Mouse (Mus musculus) cortical plate, adult 2 months (tissue): Measurements from ENCODE around the gene Gmeb1. TPM values are rescaled to one million over a fixed set of nuclear protein-coding genes. Genes with fewer than 3 reads are reported as not detected.

Experiments
- H3K27ac ChIP-seq: fragments of 200-500 bp; 2 replicates; pipeline ENCODE4 v1.5.1; 2012; ENCODE audit warnings: low read length, control low read depth, inconsistent platforms; ENCODE audit not compliant: insufficient read depth
- H3K4me1 ChIP-seq: fragments of 200-500 bp; 2 replicates; pipeline ENCODE4 v1.6.1; 2011; ENCODE audit warnings: low read length; ENCODE audit not compliant: control insufficient read depth, insufficient read depth
- H3K4me3 ChIP-seq: fragments of 200-500 bp; 2 replicates; pipeline ENCODE4 v1.5.1; 2011; ENCODE audit warnings: mild to moderate bottlenecking, low read length, control low read depth; ENCODE audit not compliant: insufficient read depth
- CTCF ChIP-seq: fragments of 200-500 bp; IDR thresholded peaks from 2 replicates; pipeline ENCODE4 v1.5.1; 2011; ENCODE audit warnings: mild to moderate bottlenecking, control low read depth, low read length; ENCODE audit not compliant: insufficient read depth; ENCODE audit errors: extremely low read depth
- POLR2A ChIP-seq: fragments of 200-500 bp; IDR thresholded peaks from 2 replicates; pipeline ENCODE4 v1.6.1; 2011; ENCODE audit warnings: mild to moderate bottlenecking, low read length, control low read depth; ENCODE audit not compliant: insufficient read depth; ENCODE audit errors: extremely low read depth
- polyA plus RNA-seq: library from polyadenylated mRNA; depleted of rRNA; stranded (reverse); fragments of >200 nt; gene quantifications from 2 replicates; pipeline ENCODE4 v1.2.3, GENCODE M21; 2012

Gmeb1 gene
- polyA plus RNA-seq, 1 experiment, result 19.1 TPM

- no peak overlapping the region for H3K27ac ChIP-seq
- no peak overlapping the region for H3K4me3 ChIP-seq
- H3K4me1 ChIP-seq, result no peaks in the 10 kb centered on the region
- no peak for TF ChIP-seq POLR2A
Measured at GRCm38 (mm10) chr4:132275949-132276348, 14.5 kb upstream of the Gmeb1 start.

- Histone ChIP-seq H3K27ac (peak within 1 kb of the TSS; percentile 55), H3K4me1 (no peaks in the 10 kb centered on the region), H3K4me3 (peak within 1 kb of the TSS; percentile 87)
- TF ChIP-seq POLR2A (peak; percentile 94), CTCF (no peak)
Measured at GRCm38 (mm10) chr4:132274156-132274862, 12.9 kb upstream of the Gmeb1 start, which contains the start of gene Taf12. Gene Taf12 (plus strand): TSS chr4:132274375.

GRCm38 (mm10) chr4:132273166-132273565, 11.8 kb upstream of the Gmeb1 start:
- Histone ChIP-seq H3K27ac (no peak overlapping the region), H3K4me3 (no peak overlapping the region), H3K4me1 (no peaks in the 10 kb centered on the region)
- no peak for TF ChIP-seq CTCF

- Histone ChIP-seq H3K4me1 (no peaks in the 10 kb centered on the region), H3K27ac (peak overlapping the region; percentile 93), H3K4me3 (peak overlapping the region; percentile 28)
- TF ChIP-seq POLR2A (peak; percentile 100), CTCF (no peak)
Measured at GRCm38 (mm10) chr4:132269740-132270560, 8.5 kb upstream of the Gmeb1 start.

GRCm38 (mm10) chr4:132268871-132269739, 7.7 kb upstream of the Gmeb1 start:
- Histone ChIP-seq H3K4me1 (no peaks in the 10 kb centered on the region), H3K4me3 (no peak overlapping the region), H3K27ac (no peak overlapping the region)
- peak; percentile 20; the same call in 1 of the 2 replicates for TF ChIP-seq CTCF
- no peak for TF ChIP-seq POLR2A

GRCm38 (mm10) chr4:132266835-132267349, 5.5 kb upstream of the Gmeb1 start:
- no peaks in the 10 kb centered on the region; the same call in 1 of the 2 replicates for H3K4me1 ChIP-seq
- TF ChIP-seq POLR2A (no peak), CTCF (no peak)
- H3K4me3 ChIP-seq, result no peak overlapping the region
- no peak overlapping the region for H3K27ac ChIP-seq

GRCm38 (mm10) chr4:132263313-132263712, 1.9 kb upstream of the Gmeb1 start:
- Histone ChIP-seq H3K4me1 (peaks cover 5% of the 10 kb centered on the region; the same call in 1 of the 2 replicates), H3K27ac (no peak overlapping the region), H3K4me3 (no peak overlapping the region)
- TF ChIP-seq CTCF (no peak), POLR2A (no peak)

GRCm38 (mm10) chr4:132262358-132262616, 885 bp upstream of the Gmeb1 start:
- no peak overlapping the region for H3K27ac ChIP-seq
- TF ChIP-seq CTCF (no peak), POLR2A (no peak)
- H3K4me1 ChIP-seq, result peaks cover 5% of the 10 kb centered on the region; the same call in 1 of the 2 replicates
- H3K4me3 ChIP-seq, result no peak overlapping the region

GRCm38 (mm10) chr4:132260404-132261379, 710 bp downstream of the Gmeb1 start:
- Histone ChIP-seq H3K27ac (peak overlapping the region; percentile 74), H3K4me1 (peaks cover 5% of the 10 kb centered on the region; the same call in 1 of the 2 replicates), H3K4me3 (peak overlapping the region; percentile 63)
- TF ChIP-seq POLR2A (no peak), CTCF (no peak)
